Mouse (Mus musculus) stomach, postnatal 0 days (tissue): ENCODE measurements around the gene Atp10a. TPM values are rescaled to one million over a fixed set of nuclear protein-coding genes. Genes with fewer than 3 reads are reported as not detected.

Source experiments
- ATAC-seq: fragments of 200-750 bp; cut with Nextera tagmentation; 2 replicates; pipeline ENCODE4 v1.8.0; 2017; ENCODE audit not compliant: low FRiP score, low TSS enrichment
- DNase-seq: peaks from one replicate; pipeline ENCODE4 v3.0.0-alpha.2; 2016; ENCODE audit warnings: low spot score
- H3K27ac ChIP-seq: fragments of 300-500 bp; sonication (generic); replicated peaks from 2 replicates; pipeline ENCODE4 v1.5.1; 2014; ENCODE audit warnings: mild to moderate bottlenecking, control low read depth
- H3K27me3 ChIP-seq: fragments of 300-500 bp; sonication (generic); 2 replicates; pipeline ENCODE4 v1.6.1; 2014; ENCODE audit warnings: low read length; ENCODE audit not compliant: control insufficient read depth, insufficient read depth
- H3K36me3 ChIP-seq: fragments of 300-500 bp; sonication (generic); 2 replicates; pipeline ENCODE4 v1.6.1; 2014; ENCODE audit warnings: low read length, mixed read lengths; ENCODE audit not compliant: control insufficient read depth, insufficient read depth
- H3K4me1 ChIP-seq: fragments of 300-500 bp; sonication (generic); replicated peaks from 2 replicates; pipeline ENCODE4 v1.6.1; 2014; ENCODE audit warnings: antibody characterized with exemption; ENCODE audit not compliant: control insufficient read depth, insufficient read depth
- H3K4me2 ChIP-seq: fragments of 300-500 bp; sonication (generic); replicated peaks from 2 replicates; pipeline ENCODE4 v1.6.1; 2014; ENCODE audit warnings: low read depth, mild to moderate bottlenecking, control low read depth, moderate library complexity
- H3K4me3 ChIP-seq: fragments of 300-500 bp; sonication (generic); 2 replicates; pipeline ENCODE4 v1.5.1; 2014; ENCODE audit warnings: low read depth, low read length, control low read depth
- H3K9ac ChIP-seq: fragments of 300-500 bp; sonication (generic); 2 replicates; pipeline ENCODE4 v1.6.1; 2014; ENCODE audit warnings: mild to moderate bottlenecking, low read length, control low read depth, mixed read lengths
- H3K9me3 ChIP-seq: fragments of 300-500 bp; sonication (generic); 2 replicates; pipeline ENCODE4 v1.6.1; 2016; ENCODE audit warnings: low read length; ENCODE audit not compliant: control insufficient read depth
- CTCF ChIP-seq: IDR thresholded peaks from 2 replicates; pipeline ENCODE4 v1.5.1; 2016; ENCODE audit warnings: antibody characterized with exemption, low read depth, mild to moderate bottlenecking, moderate library complexity
- EP300 ChIP-seq: optimal IDR thresholded peaks from 2 replicates; pipeline ENCODE3; 2016; ENCODE audit warnings: antibody characterized with exemption
- WGBS: fragments of 180-500 bp; shearing (Covaris S2); extraction: QIAGEN DNeasy Blood & Tissue Kit; methylation state at CpG from one replicate; pipeline ENCODE4 v1.1.7; 2014; 5-methylcytosine and 5-hydroxymethylcytosine counted together
- polyA plus RNA-seq: library from polyadenylated mRNA; unstranded; fragments of >200 nt; fragmentation: Nextera tagmentation; extraction: Ambion mirVana; gene quantifications from 2 replicates; pipeline ENCODE4 v1.2.1, GENCODE M21; 2015

The Atp10a gene
- polyA plus RNA-seq, 1 experiment from 2014 or later = 1.7 TPM

GRCm38 (mm10) chr7:58844449-58844848, 188.5 kb downstream of the Atp10a start:
- TF ChIP-seq CTCF (no peak), EP300 (no peak)

GRCm38 (mm10) chr7:58858921-58859320, 203.0 kb downstream of the Atp10a start:
- Histone ChIP-seq H3K4me1 (no peaks in the 10 kb centered on the region), H3K27me3 (no peaks in the 10 kb centered on the region), H3K4me3 (no peak overlapping the region), H3K4me2 (no peak overlapping the region), H3K27ac (no peak overlapping the region), H3K9ac (no peak overlapping the region), H3K9me3 (no peaks in the 10 kb centered on the region), H3K36me3 (no peaks in the 10 kb centered on the region)
- DNase-seq (no peak), ATAC-seq (no peak)
- 91% methylated on average over 4 of the region's 4 CpGs for WGBS
- no peak for TF ChIP-seq CTCF
- no peak for TF ChIP-seq EP300

More at GRCm38 (mm10) chr7:58844449-58844848, 188.5 kb downstream of the Atp10a start:
- Histone ChIP-seq H3K36me3 (no peaks in the 10 kb centered on the region), H3K27me3 (no peaks in the 10 kb centered on the region), H3K4me2 (peak overlapping the region; percentile 37), H3K27ac (0 out of 2 replicates have a peak overlapping the region, but pooled peaks have one; percentile 8), H3K9me3 (no peaks in the 10 kb centered on the region), H3K9ac (no peak overlapping the region), H3K4me3 (no peak overlapping the region), H3K4me1 (peaks cover 3% of the 10 kb centered on the region; the same call in 1 of the 2 replicates)
- WGBS = 38% methylated on average over 4 of the region's 4 CpGs
- no peak for ATAC-seq
- no peak for DNase-seq

GRCm38 (mm10) chr7:58863174-58863573, 207.2 kb downstream of the Atp10a start:
- Histone ChIP-seq H3K4me1 (no peaks in the 10 kb centered on the region), H3K4me3 (no peak overlapping the region), H3K27me3 (no peaks in the 10 kb centered on the region), H3K9ac (no peak overlapping the region), H3K9me3 (no peaks in the 10 kb centered on the region), H3K27ac (no peak overlapping the region), H3K4me2 (no peak overlapping the region), H3K36me3 (no peaks in the 10 kb centered on the region)
- no peak for TF ChIP-seq EP300
- no peak for TF ChIP-seq CTCF
- 83% methylated on average over 3 of the region's 3 CpGs for WGBS
- no peak for DNase-seq
- no peak for ATAC-seq

- DNase-seq = no peak
- Histone ChIP-seq H3K9me3 (no peaks in the 10 kb centered on the region), H3K9ac (no peak overlapping the region), H3K4me2 (no peak overlapping the region), H3K4me3 (no peak overlapping the region), H3K27me3 (no peaks in the 10 kb centered on the region), H3K36me3 (no peaks in the 10 kb centered on the region), H3K27ac (no peak overlapping the region), H3K4me1 (no peaks in the 10 kb centered on the region)
- 67% methylated on average over 4 of the region's 4 CpGs for WGBS
- no peak for ATAC-seq
- no peak for TF ChIP-seq CTCF
- no peak for TF ChIP-seq EP300
These were observed 211.1 kb downstream of the Atp10a start for GRCm38 (mm10) chr7:58866865-58867614.

- DNase-seq = no peak
- no peak for ATAC-seq
- no peak overlapping the region for H3K27ac ChIP-seq
- TF ChIP-seq CTCF = peak; percentile 57
- no peak for TF ChIP-seq EP300
- no peaks in the 10 kb centered on the region for H3K4me1 ChIP-seq
- WGBS = 79% methylated on average over 1 of the region's 1 CpGs
- no peak overlapping the region for H3K4me2 ChIP-seq
- no peak overlapping the region for H3K9ac ChIP-seq
- no peaks in the 10 kb centered on the region for H3K9me3 ChIP-seq
- H3K4me3 ChIP-seq = no peak overlapping the region
- H3K27me3 ChIP-seq = no peaks in the 10 kb centered on the region
- no peaks in the 10 kb centered on the region for H3K36me3 ChIP-seq
These were observed 214.7 kb downstream of the Atp10a start for GRCm38 (mm10) chr7:58870661-58871060.

- Histone ChIP-seq H3K9me3 (no peaks in the 10 kb centered on the region), H3K4me2 (no peak overlapping the region), H3K4me1 (no peaks in the 10 kb centered on the region), H3K27me3 (no peaks in the 10 kb centered on the region), H3K9ac (no peak overlapping the region), H3K27ac (no peak overlapping the region), H3K4me3 (no peak overlapping the region), H3K36me3 (no peaks in the 10 kb centered on the region)
- TF ChIP-seq EP300 (no peak), CTCF (no peak)
- WGBS = 91% methylated on average over 1 of the region's 1 CpGs
- DNase-seq = no peak
- ATAC-seq = no peak
These were observed 217.7 kb downstream of the Atp10a start for GRCm38 (mm10) chr7:58873676-58874075.
